Mouse (Mus musculus) stomach, embryonic 14.5 days (tissue): Measurements from ENCODE around the gene Selplg. TPM values are rescaled to one million over a fixed set of nuclear protein-coding genes. Genes with fewer than 3 reads are reported as not detected.
"Not testable (repeated sequence)": the region's sequence is repeated elsewhere in the genome, so short reads cannot be mapped to it uniquely, and the experiment has no call there.

ENCODE experiments used
- ATAC-seq: fragments of 200-750 bp; cut with Nextera tagmentation; 2 replicates; pipeline ENCODE4 v1.8.0; 2017; ENCODE audit warnings: low read depth, moderate TSS enrichment; ENCODE audit not compliant: insufficient number of reproducible peaks, insufficient read depth, low FRiP score
- H3K27ac ChIP-seq: fragments of 300-500 bp; sonication (generic); 2 replicates; pipeline ENCODE4 v1.5.1; 2014; ENCODE audit warnings: mild to moderate bottlenecking, low read length, moderate library complexity, mixed read lengths
- H3K27me3 ChIP-seq: fragments of 300-500 bp; sonication (generic); 2 replicates; pipeline ENCODE4 v1.6.1; 2014; ENCODE audit warnings: low read length, control low read depth, mixed read lengths; ENCODE audit not compliant: control insufficient read depth, insufficient read depth
- H3K36me3 ChIP-seq: fragments of 300-500 bp; sonication (generic); 2 replicates; pipeline ENCODE4 v1.6.1; 2014; ENCODE audit warnings: mild to moderate bottlenecking, control low read depth, low read length, moderate library complexity, mixed read lengths; ENCODE audit not compliant: control insufficient read depth, insufficient read depth
- H3K4me1 ChIP-seq: fragments of 300-500 bp; sonication (generic); 2 replicates; pipeline ENCODE4 v1.6.1; 2014; ENCODE audit warnings: low read length, control low read depth, mixed read lengths; ENCODE audit not compliant: control insufficient read depth, insufficient read depth
- H3K4me2 ChIP-seq: fragments of 300-500 bp; sonication (generic); replicated peaks from 2 replicates; pipeline ENCODE4 v1.6.1; 2014; ENCODE audit warnings: low read depth, low read length, control low read depth
- H3K4me3 ChIP-seq: fragments of 300-500 bp; sonication (generic); 2 replicates; pipeline ENCODE4 v1.5.1; 2014; ENCODE audit warnings: low read depth, low read length, control low read depth
- H3K9ac ChIP-seq: fragments of 300-500 bp; sonication (generic); replicated peaks from 2 replicates; pipeline ENCODE4 v1.6.1; 2014; ENCODE audit warnings: low read depth, mild to moderate bottlenecking, control low read depth, low read length, moderate library complexity, mixed read lengths
- H3K9me3 ChIP-seq: fragments of 300-500 bp; sonication (generic); 2 replicates; pipeline ENCODE4 v1.6.1; 2016; ENCODE audit warnings: low read depth, low read length, control low read depth; ENCODE audit not compliant: control insufficient read depth
- WGBS: fragments of 180-500 bp; shearing (Covaris S2); extraction: QIAGEN DNeasy Blood & Tissue Kit; methylation state at CpG from one replicate; pipeline ENCODE4 v1.1.7; 2014; 5-methylcytosine and 5-hydroxymethylcytosine counted together
- polyA plus RNA-seq: library from polyadenylated mRNA; unstranded; fragments of >200 nt; fragmentation: Nextera tagmentation; extraction: Ambion mirVana; gene quantifications from 2 replicates; pipeline ENCODE4 v1.2.1, GENCODE M21; 2014

Selplg gene
- polyA plus RNA-seq, 1 experiment from 2014 or later: 4.5 TPM

DNA sequence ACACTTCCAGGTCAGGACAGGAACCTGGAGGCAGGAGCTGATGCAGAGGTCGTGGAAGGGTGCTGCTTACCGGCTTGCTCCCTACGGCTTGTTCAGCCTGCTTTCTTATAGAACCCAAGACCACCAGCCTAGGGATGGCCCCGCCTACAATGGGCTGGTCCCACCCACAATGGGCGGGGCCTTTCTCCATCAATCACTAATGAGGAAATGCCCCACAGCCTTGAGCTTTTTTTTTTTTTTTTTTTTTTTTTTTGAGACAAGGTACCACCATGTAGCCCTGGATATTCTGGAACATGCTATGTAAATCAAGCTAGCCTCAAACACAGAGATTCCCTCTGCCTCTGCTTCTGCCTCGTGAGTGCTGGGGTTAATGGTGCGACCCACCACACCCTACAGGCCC, 50.6 kb downstream of the Selplg start:
- H3K27me3 ChIP-seq: no peaks in the 10 kb centered on the region
- no peak overlapping the region for H3K4me3 ChIP-seq
- H3K9me3 ChIP-seq: no peaks in the 10 kb centered on the region
- H3K4me1 ChIP-seq: peaks cover 9% of the 10 kb centered on the region; the same call in 1 of the 2 replicates
- H3K9ac ChIP-seq: no peak overlapping the region
- ATAC-seq: no peak
- 82% methylated on average over 7 of the region's 7 CpGs for WGBS
- no peak overlapping the region for H3K4me2 ChIP-seq
- peaks cover 7% of the 10 kb centered on the region; the same call in 1 of the 2 replicates for H3K36me3 ChIP-seq
- 0 out of 2 replicates have a peak overlapping the region, but pooled peaks have one; percentile 15 for H3K27ac ChIP-seq

DNA sequence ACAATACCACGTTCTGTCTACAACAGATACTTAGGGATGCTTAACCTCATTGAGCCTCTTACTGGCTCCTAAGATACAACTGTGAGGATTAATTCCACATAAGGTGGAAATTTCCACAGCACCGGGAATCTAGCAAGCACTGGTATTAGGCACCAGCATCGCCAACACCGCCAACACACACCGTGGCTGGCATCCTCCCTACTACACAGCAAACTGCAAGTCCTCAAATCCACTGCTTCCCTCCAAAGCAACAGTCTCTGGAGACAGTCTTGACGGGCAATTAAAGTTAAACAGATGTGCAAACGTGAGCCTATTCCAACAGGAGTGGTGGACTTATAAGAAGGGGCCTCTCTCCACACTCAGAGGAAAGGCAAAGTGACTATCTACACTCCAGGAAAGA, 51.2 kb downstream of the Selplg start:
- no peak overlapping the region for H3K27ac ChIP-seq
- H3K4me3 ChIP-seq: no peak overlapping the region
- 78% methylated on average over 7 of the region's 7 CpGs for WGBS
- no peaks in the 10 kb centered on the region for H3K27me3 ChIP-seq
- no peak for ATAC-seq
- H3K4me1 ChIP-seq: peaks cover 9% of the 10 kb centered on the region; the same call in 1 of the 2 replicates
- no peak overlapping the region for H3K9ac ChIP-seq
- H3K9me3 ChIP-seq: no peaks in the 10 kb centered on the region
- H3K36me3 ChIP-seq: peaks cover 11% of the 10 kb centered on the region; the same call in 1 of the 2 replicates
- no peak overlapping the region for H3K4me2 ChIP-seq

DNA sequence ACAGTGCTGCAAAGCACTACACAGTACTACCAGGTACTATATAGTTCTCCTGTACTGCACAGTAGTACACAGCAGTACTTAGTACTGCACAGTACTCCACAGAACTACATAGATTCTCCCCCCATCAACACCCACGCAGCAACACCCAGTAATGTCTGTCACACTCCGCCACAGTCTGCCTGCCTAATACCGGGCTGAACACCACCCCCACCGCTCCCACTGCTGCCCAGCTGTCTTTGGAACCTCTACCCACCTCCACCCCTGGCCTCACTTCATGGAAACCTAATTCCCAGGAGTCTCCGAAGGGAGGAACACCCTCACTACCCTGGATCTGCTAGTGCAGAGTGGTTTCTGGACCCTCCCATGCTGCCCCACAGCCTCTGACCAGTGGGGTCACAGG, 51.7 kb downstream of the Selplg start:
- Histone ChIP-seq H3K4me3 (no peak overlapping the region), H3K36me3 (peaks cover 16% of the 10 kb centered on the region; the same call in 1 of the 2 replicates), H3K27me3 (no peaks in the 10 kb centered on the region), H3K9me3 (no peaks in the 10 kb centered on the region), H3K4me1 (peaks cover 9% of the 10 kb centered on the region; the same call in 1 of the 2 replicates), H3K4me2 (no peak overlapping the region), H3K9ac (no peak overlapping the region), H3K27ac (no peak overlapping the region)
- no peak for ATAC-seq
- WGBS: 83% methylated on average over 5 of the region's 5 CpGs

DNA sequence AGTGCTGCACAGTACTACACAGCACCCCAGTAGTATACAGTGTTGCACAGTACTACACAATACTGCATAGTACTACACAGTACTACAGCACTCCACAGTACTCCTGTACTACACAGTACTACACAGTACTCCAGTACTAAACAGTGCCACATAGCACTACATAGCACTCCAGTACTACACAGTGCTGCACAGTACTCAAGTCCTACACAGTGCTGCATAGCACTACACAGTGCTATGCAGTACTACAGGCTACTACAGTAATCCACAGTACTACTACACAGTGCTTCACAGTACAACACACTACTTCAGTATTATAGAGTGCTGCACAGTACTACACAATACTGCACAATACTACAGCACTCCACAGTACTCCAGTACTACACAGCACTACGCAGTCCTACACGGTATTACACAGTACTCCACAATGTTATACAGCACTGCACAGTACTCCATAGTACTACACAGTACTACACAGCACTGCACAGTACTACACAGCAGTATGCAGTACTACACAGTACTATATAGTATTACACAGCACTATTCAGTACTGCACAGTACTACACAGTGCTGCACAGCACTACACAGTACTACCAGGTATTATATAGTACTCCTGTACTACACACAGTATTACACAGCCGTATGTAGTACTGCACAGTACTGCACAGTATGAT, 52.2 kb downstream of the Selplg start:
- H3K27ac ChIP-seq: no peak overlapping the region
- H3K4me2 ChIP-seq: no peak overlapping the region
- no peak overlapping the region for H3K4me3 ChIP-seq
- H3K4me1 ChIP-seq: peaks cover 9% of the 10 kb centered on the region; the same call in 1 of the 2 replicates
- peaks cover 22% of the 10 kb centered on the region; the same call in 1 of the 2 replicates for H3K36me3 ChIP-seq
- 91% methylated on average over 3 of the region's 3 CpGs for WGBS
- H3K9me3 ChIP-seq: no peaks in the 10 kb centered on the region
- no peak overlapping the region for H3K9ac ChIP-seq
- H3K27me3 ChIP-seq: no peaks in the 10 kb centered on the region
- ATAC-seq: no peak

DNA sequence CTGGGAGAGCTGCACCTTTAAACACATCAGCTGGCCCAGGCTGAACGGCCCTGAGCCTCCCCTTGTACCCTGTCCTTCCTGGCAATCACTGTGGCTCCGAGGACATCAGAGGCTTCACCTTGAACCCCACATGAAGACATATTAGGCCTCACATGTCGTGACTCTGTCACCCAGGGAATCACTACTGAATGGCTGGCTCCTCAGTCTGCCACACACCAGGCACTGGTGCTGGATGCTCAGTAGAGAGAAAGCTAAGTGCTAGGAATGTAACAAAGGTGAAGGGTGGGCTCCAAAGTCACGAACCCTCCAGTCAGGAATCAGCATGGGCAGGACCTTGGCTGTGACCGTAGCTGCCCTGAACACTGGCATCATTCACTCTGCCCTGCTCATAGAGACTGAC, 52.9 kb downstream of the Selplg start:
- WGBS: 74% methylated on average over 5 of the region's 5 CpGs
- H3K4me3 ChIP-seq: no peak overlapping the region
- ATAC-seq: no peak
- peaks cover 26% of the 10 kb centered on the region; the same call in 1 of the 2 replicates for H3K36me3 ChIP-seq
- H3K9me3 ChIP-seq: no peaks in the 10 kb centered on the region
- no peak overlapping the region for H3K9ac ChIP-seq
- H3K27ac ChIP-seq: no peak overlapping the region
- no peak overlapping the region for H3K4me2 ChIP-seq
- H3K27me3 ChIP-seq: no peaks in the 10 kb centered on the region
- peaks cover 9% of the 10 kb centered on the region; the same call in 1 of the 2 replicates for H3K4me1 ChIP-seq

DNA sequence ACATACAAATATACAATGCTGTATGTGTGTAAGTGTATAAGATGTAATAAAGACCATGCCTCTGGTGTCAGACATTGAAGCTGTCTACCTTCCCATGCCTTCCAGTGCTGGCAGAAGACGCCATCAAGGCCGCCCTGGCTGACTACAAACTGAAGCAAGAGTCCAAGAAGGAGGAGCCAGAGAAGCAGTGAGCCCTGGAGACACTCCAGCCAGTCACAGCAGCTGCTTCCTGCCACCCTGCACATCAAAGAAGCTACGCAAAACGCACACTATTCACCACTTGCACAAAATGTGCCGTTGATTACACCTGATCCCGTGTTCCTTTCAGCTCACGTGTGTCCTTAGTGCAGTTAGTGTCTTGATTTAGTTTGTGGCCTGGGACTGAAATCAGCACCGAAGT, 54.7 kb downstream of the Selplg start:
- not testable (repeated sequence) for H3K9ac ChIP-seq, H3K4me2 ChIP-seq, H3K27me3 ChIP-seq, H3K4me3 ChIP-seq, H3K4me1 ChIP-seq, ATAC-seq, H3K9me3 ChIP-seq, H3K27ac ChIP-seq
- H3K36me3 ChIP-seq: peaks cover 30% of the 10 kb centered on the region; the same call in 1 of the 2 replicates
- 86% methylated on average over 7 of the region's 8 CpGs for WGBS

DNA sequence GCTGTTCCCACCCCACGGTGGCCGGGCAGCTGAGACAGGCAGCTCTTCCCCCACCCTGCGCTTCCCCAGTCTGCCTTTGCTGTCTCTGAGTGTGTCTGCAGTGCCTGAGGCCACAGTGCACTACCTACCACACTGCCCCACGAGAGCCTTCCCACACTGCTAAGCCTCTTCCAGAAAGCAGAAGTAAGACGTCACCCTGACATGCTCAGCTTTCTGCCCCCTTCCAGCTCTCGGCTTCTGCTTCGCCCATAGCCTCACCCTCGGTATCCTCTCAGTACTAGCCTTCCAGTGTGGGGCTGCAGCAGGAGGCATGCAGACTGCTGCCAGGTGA, 55.6 kb downstream of the Selplg start:
- Histone ChIP-seq H3K4me2 (no peak overlapping the region), H3K36me3 (peaks cover 30% of the 10 kb centered on the region; the same call in 1 of the 2 replicates), H3K9me3 (no peaks in the 10 kb centered on the region), H3K9ac (no peak overlapping the region), H3K27me3 (no peaks in the 10 kb centered on the region), H3K4me1 (no peaks in the 10 kb centered on the region), H3K27ac (no peak overlapping the region), H3K4me3 (no peak overlapping the region)
- no peak for ATAC-seq
- 84% methylated on average over 8 of the region's 8 CpGs for WGBS

DNA sequence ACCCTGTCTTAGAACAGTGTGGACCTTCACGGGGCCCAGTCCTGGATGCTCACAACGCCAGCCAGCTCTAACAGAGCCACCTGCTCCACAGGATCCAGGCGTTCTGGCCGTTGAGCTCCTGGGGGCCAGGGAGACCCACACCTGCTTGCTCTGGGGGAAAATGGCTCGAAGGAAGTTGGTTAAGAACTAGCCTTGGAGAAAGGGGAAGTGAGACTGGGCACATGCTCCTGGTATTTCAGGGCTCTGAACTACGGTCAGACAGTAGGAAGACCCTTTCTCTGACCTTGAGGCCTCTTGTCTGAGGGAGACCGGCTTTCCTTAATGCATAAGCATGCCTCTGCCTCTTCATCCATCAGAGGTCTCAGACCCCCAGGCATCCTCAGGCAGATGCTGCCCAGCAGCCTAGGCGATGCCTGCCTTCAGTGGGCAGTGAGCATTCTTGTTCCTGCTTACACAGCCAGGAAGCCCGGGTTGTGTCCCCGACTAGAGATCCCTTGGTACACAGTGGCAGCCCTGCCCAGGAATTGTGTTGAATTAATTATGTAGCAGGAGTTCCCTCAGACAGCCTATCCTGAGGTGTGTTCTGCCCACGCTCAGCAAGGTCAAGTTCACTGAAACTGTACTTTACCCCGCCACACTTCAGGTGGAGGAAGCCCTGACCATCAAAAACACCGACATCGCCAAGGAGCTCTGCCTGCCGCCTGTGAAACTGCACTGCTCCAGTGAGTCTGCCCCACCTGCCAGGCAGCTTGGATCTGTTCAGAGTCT, 56.1 kb downstream of the Selplg start:
- no peaks in the 10 kb centered on the region for H3K4me1 ChIP-seq
- no peak for ATAC-seq
- WGBS: 88% methylated on average over 15 of the region's 15 CpGs

More for the DNA sequence above, 56.1 kb downstream of the Selplg start:
- Histone ChIP-seq H3K4me2 (no peak overlapping the region), H3K9ac (no peak overlapping the region), H3K36me3 (peaks cover 30% of the 10 kb centered on the region; the same call in 1 of the 2 replicates), H3K27me3 (no peaks in the 10 kb centered on the region), H3K9me3 (no peaks in the 10 kb centered on the region), H3K4me3 (no peak overlapping the region), H3K27ac (no peak overlapping the region)
